Mouse (Mus musculus) forebrain, embryonic 16.5 days (tissue): Measurements from ENCODE around the gene Chst15. TPM values are rescaled to one million over a fixed set of nuclear protein-coding genes. Genes with fewer than 3 reads are reported as not detected.

Source experiments
- ATAC-seq: fragments of 200-750 bp; cut with Nextera tagmentation; 2 replicates; pipeline ENCODE4 v1.8.0; 2017; ENCODE audit warnings: mild to moderate bottlenecking, moderate library complexity
- H3K27ac ChIP-seq: fragments of 300-500 bp; sonication (generic); 2 replicates; pipeline ENCODE4 v1.5.1; 2014; ENCODE audit warnings: low read length, control low read depth
- H3K27me3 ChIP-seq: fragments of 300-500 bp; sonication (generic); replicated peaks from 2 replicates; pipeline ENCODE4 v1.6.1; 2014; ENCODE audit warnings: low read length; ENCODE audit not compliant: control insufficient read depth, insufficient read depth
- H3K36me3 ChIP-seq: fragments of 300-500 bp; sonication (generic); 2 replicates; pipeline ENCODE4 v1.6.1; 2014; ENCODE audit not compliant: control insufficient read depth, insufficient read depth
- H3K4me1 ChIP-seq: fragments of 300-500 bp; sonication (generic); replicated peaks from 2 replicates; pipeline ENCODE4 v1.6.1; 2014; ENCODE audit warnings: low read length; ENCODE audit not compliant: control insufficient read depth, insufficient read depth
- H3K4me2 ChIP-seq: fragments of 300-500 bp; sonication (generic); 2 replicates; pipeline ENCODE4 v1.6.1; 2014; ENCODE audit warnings: mild to moderate bottlenecking, low read length, control low read depth
- H3K4me3 ChIP-seq: fragments of 300-500 bp; sonication (generic); replicated peaks from 2 replicates; pipeline ENCODE4 v1.5.1; 2014; ENCODE audit warnings: mild to moderate bottlenecking, low read length, control low read depth
- H3K9ac ChIP-seq: fragments of 300-500 bp; sonication (generic); replicated peaks from 2 replicates; pipeline ENCODE4 v1.6.1; 2014; ENCODE audit warnings: low read depth, low read length, control low read depth
- H3K9me3 ChIP-seq: fragments of 300-500 bp; sonication (generic); 2 replicates; pipeline ENCODE4 v1.6.1; 2016; ENCODE audit warnings: low read length; ENCODE audit not compliant: control insufficient read depth
- WGBS: fragments of 180-500 bp; shearing (Covaris S2); extraction: QIAGEN DNeasy Blood & Tissue Kit; methylation state at CpG from one replicate; pipeline ENCODE4 v1.1.7; 2014; 5-methylcytosine and 5-hydroxymethylcytosine counted together
- polyA plus RNA-seq: library from polyadenylated mRNA; unstranded; fragments of >200 nt; fragmentation: Nextera tagmentation; extraction: Ambion mirVana; gene quantifications from 2 replicates; pipeline ENCODE4 v1.2.1, GENCODE M21; 2015

Chst15 gene
- polyA plus RNA-seq, 1 experiment from 2014 or later: 23.7 TPM

DNA sequence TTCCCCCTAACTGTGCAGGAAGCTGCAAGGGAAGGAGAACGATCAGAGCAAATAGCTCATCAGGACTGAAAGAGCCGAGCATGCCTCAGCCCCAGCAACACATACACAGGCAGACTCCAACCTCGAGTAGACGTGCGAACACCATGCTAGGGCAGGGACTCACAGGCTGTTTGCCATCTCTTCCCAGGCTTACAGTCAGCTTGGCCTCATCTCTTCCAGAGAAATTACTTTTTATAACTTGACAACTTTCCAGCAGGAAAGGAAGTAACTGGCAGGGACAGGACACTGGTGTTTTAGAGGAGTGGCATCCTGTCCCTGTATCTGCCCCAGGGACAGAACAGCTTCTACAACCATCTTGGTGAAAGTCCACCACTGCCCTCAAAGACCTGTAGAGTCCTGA is 73.8 kb downstream of the Chst15 start:
- WGBS: 68% methylated on average over 5 of the region's 5 CpGs
- Histone ChIP-seq H3K27me3 (no peaks in the 10 kb centered on the region), H3K4me3 (no peak overlapping the region), H3K4me2 (no peak overlapping the region), H3K9me3 (no peaks in the 10 kb centered on the region), H3K36me3 (no peaks in the 10 kb centered on the region), H3K9ac (no peak overlapping the region), H3K27ac (no peak overlapping the region), H3K4me1 (peaks cover 19% of the 10 kb centered on the region)
- no peak for ATAC-seq

DNA sequence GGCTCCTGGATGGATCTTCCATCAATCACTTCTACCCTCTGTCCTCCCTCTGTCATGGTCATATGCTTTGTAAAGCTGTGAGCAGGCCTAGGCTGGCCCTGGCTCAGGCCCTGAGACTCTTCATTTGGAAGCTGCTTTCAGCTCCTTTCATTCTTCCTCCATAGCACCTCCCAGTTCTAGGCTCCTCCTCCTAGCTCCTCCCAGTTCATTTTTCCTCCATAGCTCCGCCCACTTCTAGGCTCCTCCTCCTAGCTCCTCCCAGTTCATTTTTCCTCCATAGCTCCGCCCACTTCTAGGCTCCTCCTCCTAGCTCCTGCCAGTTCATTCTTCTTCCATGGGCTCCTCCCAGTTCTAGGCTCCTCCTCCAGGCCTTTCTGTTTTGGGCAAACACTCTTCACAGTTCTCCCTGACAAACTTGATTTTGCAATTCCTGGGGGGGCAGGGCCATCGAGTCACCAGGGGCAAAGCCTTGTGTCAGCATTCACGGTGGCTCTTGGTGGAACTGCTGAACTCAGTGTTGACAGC is 74.3 kb downstream of the Chst15 start:
- 65% methylated on average over 4 of the region's 4 CpGs for WGBS
- Histone ChIP-seq H3K27me3 (no peaks in the 10 kb centered on the region), H3K4me2 (no peak overlapping the region), H3K4me1 (peaks cover 14% of the 10 kb centered on the region), H3K4me3 (no peak overlapping the region), H3K27ac (no peak overlapping the region), H3K36me3 (no peaks in the 10 kb centered on the region), H3K9ac (no peak overlapping the region), H3K9me3 (no peaks in the 10 kb centered on the region)
- no peak for ATAC-seq

GRCm38 (mm10) chr7:132238921-132239320 is 78.1 kb downstream of the Chst15 start:
- no peak overlapping the region for H3K27ac ChIP-seq
- no peaks in the 10 kb centered on the region for H3K27me3 ChIP-seq
- 0 out of 2 replicates have a peak, but pooled peaks cover 2% of the 10 kb centered on the region for H3K4me1 ChIP-seq
- no peak for ATAC-seq
- no peak overlapping the region for H3K9ac ChIP-seq
- no peak overlapping the region for H3K4me3 ChIP-seq
- H3K36me3 ChIP-seq: no peaks in the 10 kb centered on the region
- no peak overlapping the region for H3K4me2 ChIP-seq
- no peaks in the 10 kb centered on the region for H3K9me3 ChIP-seq
- 76% methylated on average over 3 of the region's 3 CpGs for WGBS

DNA sequence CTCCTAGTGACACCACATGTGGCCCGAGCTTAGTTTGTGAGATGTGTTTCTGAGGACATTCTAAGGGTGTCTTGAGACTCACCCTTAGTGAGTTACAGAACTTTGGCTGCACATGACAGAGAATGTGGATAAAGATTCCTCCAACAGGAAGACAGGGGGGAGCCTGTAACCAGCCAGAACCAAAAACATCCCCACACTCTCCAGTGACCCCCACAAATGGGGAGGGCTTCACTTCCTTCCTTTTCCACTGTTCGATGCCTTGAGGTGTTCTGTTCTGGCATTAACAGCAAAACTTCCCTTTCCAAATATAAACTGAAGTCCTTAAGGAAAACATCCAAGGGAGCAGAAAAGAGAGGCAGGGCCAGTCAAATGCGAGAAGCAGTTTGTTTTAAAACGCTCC is 79.8 kb downstream of the Chst15 start:
- H3K36me3 ChIP-seq: no peaks in the 10 kb centered on the region
- no peaks in the 10 kb centered on the region for H3K9me3 ChIP-seq
- no peak overlapping the region for H3K9ac ChIP-seq
- H3K27me3 ChIP-seq: no peaks in the 10 kb centered on the region
- no peak for ATAC-seq
- H3K27ac ChIP-seq: no peak overlapping the region
- H3K4me3 ChIP-seq: no peak overlapping the region
- no peak overlapping the region for H3K4me2 ChIP-seq
- H3K4me1 ChIP-seq: 0 out of 2 replicates have a peak, but pooled peaks cover 2% of the 10 kb centered on the region
- 82% methylated on average over 4 of the region's 4 CpGs for WGBS

- Histone ChIP-seq H3K36me3 (no peaks in the 10 kb centered on the region), H3K27me3 (no peaks in the 10 kb centered on the region), H3K27ac (no peak overlapping the region), H3K9me3 (no peaks in the 10 kb centered on the region), H3K4me2 (no peak overlapping the region), H3K4me3 (no peak overlapping the region), H3K4me1 (0 out of 2 replicates have a peak, but pooled peaks cover 2% of the 10 kb centered on the region), H3K9ac (no peak overlapping the region)
- no peak for ATAC-seq
- WGBS: 57% methylated on average over 8 of the region's 8 CpGs
These were observed 80.2 kb downstream of the Chst15 start for GRCm38 (mm10) chr7:132236789-132237188.

DNA sequence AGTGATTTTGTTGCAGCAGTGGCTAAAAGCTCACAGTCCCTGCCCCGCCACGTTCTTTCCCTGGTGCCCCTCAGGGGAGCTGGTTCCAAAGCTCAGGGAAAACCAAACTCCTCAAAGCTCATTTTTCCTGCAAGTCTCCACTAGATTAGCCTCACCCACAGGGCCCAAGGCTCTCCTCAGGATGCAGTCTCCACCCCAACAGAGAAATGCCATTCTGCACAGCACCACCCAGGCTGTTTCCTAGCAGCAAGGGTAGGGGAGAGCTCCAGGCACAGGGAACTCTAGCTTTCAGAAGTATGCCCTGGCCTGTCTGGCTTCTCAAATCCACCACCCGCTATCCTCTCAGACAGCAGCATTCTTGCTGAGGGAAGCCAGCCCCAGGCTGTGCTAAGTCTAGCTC is 82.8 kb downstream of the Chst15 start:
- no peak overlapping the region for H3K4me3 ChIP-seq
- ATAC-seq: no peak
- no peaks in the 10 kb centered on the region for H3K36me3 ChIP-seq
- 0 out of 2 replicates have a peak, but pooled peaks cover 2% of the 10 kb centered on the region for H3K4me1 ChIP-seq
- H3K27ac ChIP-seq: no peak overlapping the region
- H3K9me3 ChIP-seq: no peaks in the 10 kb centered on the region
- WGBS: 75% methylated on average over 3 of the region's 3 CpGs
- H3K4me2 ChIP-seq: no peak overlapping the region
- H3K9ac ChIP-seq: no peak overlapping the region
- H3K27me3 ChIP-seq: no peaks in the 10 kb centered on the region

DNA sequence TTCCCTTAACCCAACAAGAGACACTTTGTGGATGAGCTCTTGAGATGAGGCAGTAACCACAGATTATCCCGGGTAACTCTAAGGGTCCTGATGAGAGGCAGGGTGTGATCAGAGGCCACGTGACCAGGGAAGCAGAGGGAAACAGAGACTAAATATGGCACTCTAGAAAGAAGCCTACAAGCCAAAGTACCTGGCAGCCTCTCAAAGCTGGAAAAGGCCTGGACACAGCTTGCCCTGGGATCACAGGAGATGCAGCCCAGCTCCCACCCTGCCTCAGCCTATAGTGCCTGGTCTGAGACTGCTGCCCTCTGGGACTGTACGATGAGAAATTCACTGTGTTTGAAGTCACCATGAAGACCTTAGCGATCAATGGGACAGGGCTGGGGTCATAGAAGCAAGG is 83.3 kb downstream of the Chst15 start:
- Histone ChIP-seq H3K27ac (no peak overlapping the region), H3K9ac (no peak overlapping the region), H3K9me3 (no peaks in the 10 kb centered on the region), H3K27me3 (no peaks in the 10 kb centered on the region), H3K4me3 (no peak overlapping the region), H3K4me1 (0 out of 2 replicates have a peak, but pooled peaks cover 2% of the 10 kb centered on the region), H3K4me2 (no peak overlapping the region), H3K36me3 (no peaks in the 10 kb centered on the region)
- no peak for ATAC-seq
- WGBS: 93% methylated on average over 4 of the region's 4 CpGs

DNA sequence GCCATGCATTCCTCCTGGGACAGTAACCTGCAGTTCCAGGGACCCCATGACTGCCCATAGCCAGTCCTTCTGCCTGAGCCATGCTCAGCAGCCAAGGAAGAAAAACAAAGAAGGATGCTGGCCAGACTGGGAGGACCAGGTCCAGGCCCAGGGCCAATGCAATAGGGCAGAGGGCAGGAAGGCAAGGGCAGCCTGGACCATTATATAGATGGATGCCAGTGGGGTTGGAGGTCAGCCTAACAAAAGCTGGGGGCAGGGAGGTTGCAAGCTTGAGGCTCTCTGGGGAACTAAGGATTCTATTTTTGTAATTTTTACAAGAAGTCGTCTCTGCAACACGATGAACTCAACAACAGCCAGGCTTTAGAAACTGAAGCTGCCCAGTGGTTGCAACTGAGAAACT is 84.1 kb downstream of the Chst15 start:
- no peaks in the 10 kb centered on the region for H3K27me3 ChIP-seq
- no peak for ATAC-seq
- 58% methylated on average over 2 of the region's 2 CpGs for WGBS

GRCm38 (mm10) chr7:132231476-132231875 is 85.6 kb downstream of the Chst15 start:
- 0 out of 2 replicates have a peak, but pooled peaks cover under 1% of the 10 kb centered on the region for H3K4me1 ChIP-seq
- H3K9ac ChIP-seq: no peak overlapping the region
- no peaks in the 10 kb centered on the region for H3K27me3 ChIP-seq
- ATAC-seq: no peak
- no peak overlapping the region for H3K4me2 ChIP-seq
- WGBS: 97% methylated on average over 3 of the region's 3 CpGs
- no peaks in the 10 kb centered on the region for H3K36me3 ChIP-seq
- no peaks in the 10 kb centered on the region for H3K9me3 ChIP-seq
- H3K4me3 ChIP-seq: no peak overlapping the region
- H3K27ac ChIP-seq: no peak overlapping the region

More for the DNA sequence above, 84.1 kb downstream of the Chst15 start:
- H3K9me3 ChIP-seq: no peaks in the 10 kb centered on the region
- 0 out of 2 replicates have a peak, but pooled peaks cover 2% of the 10 kb centered on the region for H3K4me1 ChIP-seq
- no peaks in the 10 kb centered on the region for H3K36me3 ChIP-seq
- no peak overlapping the region for H3K27ac ChIP-seq
- H3K4me3 ChIP-seq: no peak overlapping the region
- no peak overlapping the region for H3K9ac ChIP-seq
- no peak overlapping the region for H3K4me2 ChIP-seq

DNA sequence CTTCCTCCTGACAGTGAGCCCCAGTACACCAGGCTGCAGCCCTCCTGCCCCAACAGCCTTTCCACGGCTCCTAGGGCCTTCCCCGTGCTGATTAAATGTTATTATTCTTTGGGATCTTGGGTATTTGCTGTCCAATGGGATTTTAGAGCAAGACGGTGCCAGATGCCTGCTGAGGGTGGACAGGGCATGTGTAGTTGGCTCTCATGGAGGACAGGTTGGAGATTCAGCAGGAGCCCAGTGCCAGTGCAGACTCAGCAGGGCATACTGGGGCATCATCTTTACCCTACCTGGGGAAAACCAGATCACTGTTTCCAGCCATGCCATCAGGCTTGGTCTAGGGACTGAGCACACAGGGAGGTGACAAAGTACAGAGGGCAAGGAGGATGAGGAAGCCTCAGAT is 86.1 kb downstream of the Chst15 start:
- no peak overlapping the region for H3K27ac ChIP-seq
- no peaks in the 10 kb centered on the region for H3K9me3 ChIP-seq
- H3K4me1 ChIP-seq: no peaks in the 10 kb centered on the region
- ATAC-seq: no peak
- no peak overlapping the region for H3K4me3 ChIP-seq
- H3K27me3 ChIP-seq: no peaks in the 10 kb centered on the region
- H3K4me2 ChIP-seq: no peak overlapping the region
- no peaks in the 10 kb centered on the region for H3K36me3 ChIP-seq
- 79% methylated on average over 3 of the region's 3 CpGs for WGBS
- no peak overlapping the region for H3K9ac ChIP-seq
